Mouse (Mus musculus): ENCODE measurements around the gene Lmcd1. TPM values are rescaled to one million over a fixed set of nuclear protein-coding genes. Genes with fewer than 3 reads are reported as not detected.

Gene Lmcd1
- total and polyA plus RNA-seq, 3 experiments: not detected

DNA sequence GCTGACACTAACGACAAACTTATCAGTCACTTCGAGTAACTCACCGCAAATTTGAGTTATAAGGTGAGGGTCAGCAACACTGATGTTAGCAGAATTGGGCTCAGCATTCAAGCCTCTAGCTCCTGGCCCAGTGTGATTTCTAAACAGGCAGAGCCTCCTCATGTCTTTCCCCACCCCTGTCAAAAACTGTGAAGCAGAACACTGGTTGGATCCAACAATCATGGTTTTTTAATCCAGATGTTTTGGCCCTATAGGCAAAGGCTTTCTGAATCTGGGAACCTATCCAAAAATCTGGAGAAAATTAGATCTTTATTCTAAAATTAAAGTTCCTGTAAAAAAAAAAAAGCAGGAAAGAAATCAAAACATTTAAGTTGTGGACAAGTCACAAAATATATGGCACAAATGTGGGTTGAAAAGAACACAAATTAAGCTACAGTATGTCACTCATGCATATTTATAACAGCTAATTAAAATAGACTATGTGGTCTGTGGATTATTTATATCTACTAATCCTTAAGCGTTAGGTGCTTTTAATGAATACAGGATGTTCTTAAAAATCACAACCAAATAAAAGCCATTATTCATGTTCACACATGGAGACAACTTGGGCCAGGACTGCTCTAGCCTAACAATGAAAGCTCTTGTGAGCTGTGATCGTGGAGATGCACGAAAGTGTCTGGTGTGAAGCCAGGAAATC lies 5.7 kb upstream of the Lmcd1 start:
- Histone ChIP-seq H3K36me3 (ENCODE audit: control insufficient read depth in 1 of 2, insufficient read depth in 2 of 2, low read length in 2 of 2) (no peaks in the 10 kb centered on the region), H3K27me3 (ENCODE audit: control insufficient read depth in 1 of 2, insufficient read depth in 2 of 2, low read length in 2 of 2) (no peaks in the 10 kb centered on the region), H3K9me3 (replicated peaks; ENCODE audit: insufficient read depth, low read length) (no peaks in the 10 kb centered on the region), H3K9ac (ENCODE audit: control insufficient read depth, low read depth, low read length, poor library complexity, severe bottlenecking) (no peak overlapping the region), H3K4me3 (ENCODE audit: control insufficient read depth in 1 of 2, insufficient read depth in 1 of 2, low read depth in 2 of 2, low read length in 2 of 2) (no peak overlapping the region), H3K79me2 (ENCODE audit: control insufficient read depth, insufficient read depth, low read length, poor library complexity) (no peaks in the 10 kb centered on the region), H3K4me1 (ENCODE audit: control insufficient read depth in 1 of 2, insufficient read depth in 2 of 2, low read length in 2 of 2) (no peaks in the 10 kb centered on the region), H3K27ac (ENCODE audit: control insufficient read depth, low read depth, low read length) (no peak overlapping the region)
- TF ChIP-seq USF2 (IDR thresholded peaks at IDR 0.05; ENCODE audit: borderline replicate concordance in 1 of 2, insufficient read depth in 1 of 2, low read depth in 1 of 2, low read length in 2 of 2) (no peak), POLR2AphosphoS2 (IDR thresholded peaks at IDR 0.05; ENCODE audit: low read length) (no peak), CHD2 (IDR thresholded peaks at IDR 0.05; ENCODE audit: low read length) (no peak), SMC3 (IDR thresholded peaks at IDR 0.05; ENCODE audit: low read depth, low read length) (no peak), EP300 (IDR thresholded peaks at IDR 0.05; ENCODE audit: low read depth in 1 of 2, low read length in 2 of 2) (no peak), ZC3H11A (IDR thresholded peaks at IDR 0.05; ENCODE audit: low read depth, low read length) (no peak), MAX (IDR thresholded peaks at IDR 0.05; ENCODE audit: low read length) (no peak), CTCF (IDR thresholded peaks at IDR 0.05 in 2 of 3, conservative IDR thresholded peaks at IDR 0.05 in 1 of 3; ENCODE audit: control insufficient read depth in 1 of 3, insufficient read depth in 1 of 3, low read depth in 2 of 3, low read length in 3 of 3, poor library complexity in 1 of 3, severe bottlenecking in 1 of 3) (no peak), MYB (IDR thresholded peaks at IDR 0.05; ENCODE audit: low read depth, low read length) (no peak), MAFK (IDR thresholded peaks at IDR 0.05; ENCODE audit: borderline replicate concordance, low read depth, low read length) (no peak), RCOR1 (IDR thresholded peaks at IDR 0.05; ENCODE audit: low read depth, low read length) (no peak), SIN3A (IDR thresholded peaks at IDR 0.05; ENCODE audit: low read length) (no peak), ZMIZ1 (IDR thresholded peaks at IDR 0.05; ENCODE audit: low read depth, low read length) (no peak), MEF2A (IDR thresholded peaks at IDR 0.05; ENCODE audit: extremely low read depth, insufficient replicate concordance, low read depth, low read length, poor library complexity, severe bottlenecking) (no peak), UBTF (IDR thresholded peaks at IDR 0.05; ENCODE audit: borderline replicate concordance, insufficient read depth, low read depth, low read length) (no peak), TBP (IDR thresholded peaks at IDR 0.05; ENCODE audit: low read depth, low read length) (no peak), GATA1 (IDR thresholded peaks at IDR 0.05; ENCODE audit: low read depth, low read length) (no peak), TCF12 (IDR thresholded peaks at IDR 0.05; ENCODE audit: low read depth, low read length) (no peak), ZKSCAN1 (IDR thresholded peaks at IDR 0.05; ENCODE audit: low read depth, low read length) (no peak), MYC (IDR thresholded peaks at IDR 0.05; ENCODE audit: low read depth, low read length) (no peak)
- DNase-seq (ENCODE audit: low read depth, low spot score): no peak

Data from MEL (cell line).